Mouse (Mus musculus): ENCODE data around the gene Sun2. TPM values are rescaled to one million over a fixed set of nuclear protein-coding genes. Genes with fewer than 3 reads are reported as not detected.

Gene Sun2
- polyA plus RNA-seq, 2 experiments, result 1.6 to 7.0 TPM

DNA sequence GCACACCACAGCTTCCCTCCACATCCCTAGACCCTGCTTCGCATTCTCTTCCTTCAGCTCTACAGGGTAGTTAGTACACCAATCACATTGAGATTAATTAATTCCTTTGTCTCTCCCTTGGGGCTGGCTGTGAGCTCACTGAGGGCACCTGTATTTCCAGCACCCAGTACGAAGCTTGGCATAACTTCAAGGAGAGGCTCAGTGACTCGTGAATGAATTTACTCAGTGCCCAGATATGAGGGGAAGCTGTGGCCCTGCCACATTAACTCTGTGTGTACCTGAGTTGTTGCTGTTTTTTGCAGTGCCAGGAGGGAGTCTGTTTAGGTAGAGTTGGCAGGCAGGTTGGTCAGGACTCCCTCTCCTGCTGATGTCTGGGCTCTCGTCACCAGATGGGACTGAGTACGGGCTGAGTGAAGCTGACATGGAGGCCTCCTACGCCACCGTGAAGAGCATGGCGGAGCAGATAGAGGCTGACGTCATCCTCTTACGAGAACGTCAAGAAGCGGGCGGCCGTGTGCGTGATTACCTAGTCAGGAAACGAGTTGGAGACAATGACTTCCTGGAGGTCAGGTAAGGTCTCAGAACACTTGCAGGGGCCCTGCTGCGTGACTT lies 35.6 kb downstream of the Sun2 start:
- Histone ChIP-seq H3K9me3 (ENCODE audit: control insufficient read depth, low read length) (no peaks in the 10 kb centered on the region), H3K36me3 (replicated peaks; ENCODE audit: control insufficient read depth, insufficient read depth, low read depth) (peaks cover 50% of the 10 kb centered on the region), H3K4me3 (ENCODE audit: insufficient read depth in 1 of 2, low read depth in 2 of 2, low read length in 2 of 2) (no peak overlapping the region), H3K27me3 (ENCODE audit: control insufficient read depth, insufficient read depth, low read length) (no peaks in the 10 kb centered on the region), H3K27ac (no peak overlapping the region), H3K4me1 (replicated peaks; ENCODE audit: control insufficient read depth in 2 of 2, insufficient read depth in 2 of 2, low read length in 1 of 2) (no peaks in the 10 kb centered on the region), H3K9ac (replicated peaks) (no peak overlapping the region), H3K4me2 (ENCODE audit: low read depth) (no peak overlapping the region)
- ATAC-seq (ENCODE audit: insufficient read depth) (no peak), DNase-seq (ENCODE audit: low read depth in 3 of 3, low spot score in 3 of 3) (no peak)
- TF ChIP-seq CTCF (IDR thresholded peaks at IDR 0.05; ENCODE audit: low read depth) (no peak), EP300 (IDR thresholded peaks at IDR 0.05; ENCODE audit: low read depth) (no peak)
- 84% methylated on average over 17 of the region's 17 CpGs for WGBS (ENCODE audit: insufficient replicate concordance)

DNA sequence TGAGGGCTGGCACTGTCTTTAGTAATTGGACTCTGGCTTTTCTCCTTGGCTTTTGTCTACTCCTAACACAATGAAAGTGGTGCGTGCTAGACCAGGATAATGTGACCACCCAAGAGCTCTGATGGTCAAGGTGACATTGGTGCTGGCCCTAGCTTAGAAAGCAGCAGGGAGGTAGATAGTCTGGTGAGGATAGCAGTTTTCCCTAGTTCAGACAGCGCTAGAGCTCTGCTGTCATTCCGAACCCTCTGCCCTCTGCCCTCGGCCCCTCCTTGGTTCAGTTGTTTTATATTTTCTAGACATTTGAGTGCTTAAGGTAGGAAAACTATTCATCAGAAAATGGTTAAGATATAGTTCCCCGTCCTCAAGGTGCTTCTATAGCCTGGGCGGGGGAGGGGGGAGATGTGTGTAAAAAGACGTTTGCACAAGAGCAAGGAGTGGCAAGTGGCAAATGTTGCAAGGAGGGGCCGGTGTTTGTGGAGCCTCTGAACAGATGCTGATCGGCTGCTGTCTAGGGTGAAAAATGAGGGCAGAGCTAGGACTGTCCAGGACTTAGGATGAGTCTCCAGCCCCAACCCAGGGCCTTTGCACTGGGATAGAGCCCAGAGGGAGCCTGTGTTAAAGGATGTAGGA lies 44.7 kb downstream of the Sun2 start:
- H3K27me3 ChIP-seq (ENCODE audit: control insufficient read depth, insufficient read depth, low read length), result no peaks in the 10 kb centered on the region
- H3K4me1 ChIP-seq (replicated peaks; ENCODE audit: control insufficient read depth in 2 of 2, insufficient read depth in 2 of 2, low read length in 1 of 2), result peaks cover 44 to 52% of the 10 kb centered on the region in 2 experiments
- ATAC-seq (ENCODE audit: insufficient read depth), result no peak
- TF ChIP-seq CTCF (IDR thresholded peaks at IDR 0.05; ENCODE audit: low read depth) (no peak), EP300 (IDR thresholded peaks at IDR 0.05; ENCODE audit: low read depth) (no peak)
- DNase-seq (ENCODE audit: low read depth in 3 of 3, low spot score in 3 of 3), result no peak
- H3K9ac ChIP-seq (replicated peaks), result no peak overlapping the region
- H3K9me3 ChIP-seq (ENCODE audit: control insufficient read depth, low read length), result no peaks in the 10 kb centered on the region
- no peak overlapping the region for H3K4me2 ChIP-seq (ENCODE audit: low read depth)
- no peak overlapping the region for H3K27ac ChIP-seq
- no peak overlapping the region for H3K4me3 ChIP-seq (ENCODE audit: insufficient read depth in 1 of 2, low read depth in 2 of 2, low read length in 2 of 2)
- H3K36me3 ChIP-seq (replicated peaks; ENCODE audit: control insufficient read depth, insufficient read depth, low read depth), result peaks cover 22% of the 10 kb centered on the region
- 70% methylated on average over 9 of the region's 9 CpGs for WGBS (ENCODE audit: insufficient replicate concordance)

DNA sequence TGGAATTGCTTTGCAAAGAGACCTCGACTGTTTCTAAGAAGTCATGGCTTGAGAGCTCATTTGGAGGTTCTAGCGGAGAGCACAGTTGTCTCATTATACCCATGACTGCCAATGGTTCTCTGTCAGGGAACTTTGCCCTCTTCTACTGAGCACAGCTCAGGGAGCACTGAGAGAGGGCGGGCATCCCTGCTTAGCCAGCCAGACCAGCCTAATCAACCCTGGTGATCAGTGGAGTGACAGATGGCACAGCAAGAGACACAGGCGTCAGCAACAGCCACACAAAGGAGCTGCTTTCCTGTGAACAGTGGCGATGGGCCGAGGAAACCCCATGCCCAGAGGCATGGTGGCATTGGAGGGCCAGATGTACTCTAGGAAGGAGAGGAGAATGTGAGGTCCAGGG lies 45.3 kb downstream of the Sun2 start:
- H3K27ac ChIP-seq, result peak overlapping the region; percentile 25; the same call in 1 of the 2 replicates
- TF ChIP-seq CTCF (IDR thresholded peaks at IDR 0.05; ENCODE audit: low read depth) (no peak), EP300 (IDR thresholded peaks at IDR 0.05; ENCODE audit: low read depth) (no peak)
- H3K27me3 ChIP-seq (ENCODE audit: control insufficient read depth, insufficient read depth, low read length), result no peaks in the 10 kb centered on the region
- no peaks in the 10 kb centered on the region for H3K9me3 ChIP-seq (ENCODE audit: control insufficient read depth, low read length)
- peaks cover 50 to 57% of the 10 kb centered on the region in 2 experiments for H3K4me1 ChIP-seq (replicated peaks; ENCODE audit: control insufficient read depth in 2 of 2, insufficient read depth in 2 of 2, low read length in 1 of 2)
- H3K4me3 ChIP-seq (ENCODE audit: insufficient read depth in 1 of 2, low read depth in 2 of 2, low read length in 2 of 2), result no peak overlapping the region
- WGBS (ENCODE audit: insufficient replicate concordance), result 63% methylated on average over 6 of the region's 6 CpGs
- no peak overlapping the region for H3K4me2 ChIP-seq (ENCODE audit: low read depth)
- ATAC-seq (ENCODE audit: insufficient read depth) (no peak), DNase-seq (ENCODE audit: low read depth in 3 of 3, low spot score in 3 of 3) (no peak)
- peaks cover 22% of the 10 kb centered on the region for H3K36me3 ChIP-seq (replicated peaks; ENCODE audit: control insufficient read depth, insufficient read depth, low read depth)
- H3K9ac ChIP-seq (replicated peaks), result 0 out of 2 replicates have a peak overlapping the region, but pooled peaks have one; percentile 1

GRCm38 (mm10) chr15:79696508-79696907 lies 45.8 kb downstream of the Sun2 start:
- peak overlapping the region; percentile 18; the same call in 1 of the 2 replicates for H3K9ac ChIP-seq (replicated peaks)
- no peak for TF ChIP-seq CTCF (IDR thresholded peaks at IDR 0.05; ENCODE audit: low read depth)
- no peak for TF ChIP-seq EP300 (IDR thresholded peaks at IDR 0.05; ENCODE audit: low read depth)
- H3K27ac ChIP-seq, result no peak overlapping the region; the same call in 1 of the 2 replicates
- H3K9me3 ChIP-seq (ENCODE audit: control insufficient read depth, low read length), result no peaks in the 10 kb centered on the region
- H3K27me3 ChIP-seq (ENCODE audit: control insufficient read depth, insufficient read depth, low read length), result no peaks in the 10 kb centered on the region
- no peak overlapping the region for H3K4me3 ChIP-seq (ENCODE audit: insufficient read depth in 1 of 2, low read depth in 2 of 2, low read length in 2 of 2)
- peaks cover 51 to 62% of the 10 kb centered on the region in 2 experiments for H3K4me1 ChIP-seq (replicated peaks; ENCODE audit: control insufficient read depth in 2 of 2, insufficient read depth in 2 of 2, low read length in 1 of 2)
- DNase-seq (ENCODE audit: low read depth in 3 of 3, low spot score in 3 of 3) (no peak), ATAC-seq (ENCODE audit: insufficient read depth) (no peak)
- H3K4me2 ChIP-seq (ENCODE audit: low read depth), result peak overlapping the region; percentile 95
- WGBS (ENCODE audit: insufficient replicate concordance), result 96% methylated on average over 2 of the region's 2 CpGs
- H3K36me3 ChIP-seq (replicated peaks; ENCODE audit: control insufficient read depth, insufficient read depth, low read depth), result peaks cover 22% of the 10 kb centered on the region

DNA sequence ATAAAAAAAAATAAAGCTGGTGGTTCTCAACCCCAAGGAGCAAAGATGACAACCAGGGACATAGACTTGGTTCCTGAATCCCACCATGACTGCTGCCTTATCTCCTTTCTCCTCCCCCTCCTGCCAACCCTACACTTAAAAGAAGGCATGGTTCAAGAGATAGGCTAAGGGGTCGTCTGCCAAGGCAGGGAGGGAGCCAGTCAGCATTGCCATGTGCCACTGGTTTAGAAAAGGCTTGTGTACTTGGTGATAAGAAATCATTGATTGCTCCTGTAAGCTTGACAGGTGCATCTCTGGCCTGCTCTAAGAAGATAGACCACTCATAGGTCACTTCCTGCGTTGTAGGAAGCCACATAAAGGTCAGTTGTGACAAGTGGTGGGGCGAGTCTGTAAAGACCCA lies 46.8 kb downstream of the Sun2 start:
- no peaks in the 10 kb centered on the region for H3K27me3 ChIP-seq (ENCODE audit: control insufficient read depth, insufficient read depth, low read length)
- ATAC-seq (ENCODE audit: insufficient read depth), result peak; percentile 44
- peaks cover 22% of the 10 kb centered on the region for H3K36me3 ChIP-seq (replicated peaks; ENCODE audit: control insufficient read depth, insufficient read depth, low read depth)
- WGBS (ENCODE audit: insufficient replicate concordance), result 10% methylated on average over 3 of the region's 3 CpGs
- H3K4me2 ChIP-seq (ENCODE audit: low read depth), result peak overlapping the region; percentile 95
- TF ChIP-seq CTCF (IDR thresholded peaks at IDR 0.05; ENCODE audit: low read depth) (no peak), EP300 (IDR thresholded peaks at IDR 0.05; ENCODE audit: low read depth) (peak; percentile 86)
- peak overlapping the region; percentile 88 for H3K27ac ChIP-seq
- H3K4me3 ChIP-seq (ENCODE audit: insufficient read depth in 1 of 2, low read depth in 2 of 2, low read length in 2 of 2), result peak overlapping the region in 1 of 2 experiments; percentile 94; a peak in 1 of 4 replicates
- peaks cover 51 to 62% of the 10 kb centered on the region in 2 experiments for H3K4me1 ChIP-seq (replicated peaks; ENCODE audit: control insufficient read depth in 2 of 2, insufficient read depth in 2 of 2, low read length in 1 of 2)
- peak in 2 of 3 experiments; percentile 66 to 68 for DNase-seq (ENCODE audit: low read depth in 3 of 3, low spot score in 3 of 3)
- no peaks in the 10 kb centered on the region for H3K9me3 ChIP-seq (ENCODE audit: control insufficient read depth, low read length)
- H3K9ac ChIP-seq (replicated peaks), result peak overlapping the region; percentile 51
